Mouse (Mus musculus): ENCODE measurements around the gene Ppig.
"Not testable (repeated sequence)": the region's sequence is repeated elsewhere in the genome, so short reads cannot be mapped to it uniquely, and the experiment has no call there.

Gene Ppig

DNA sequence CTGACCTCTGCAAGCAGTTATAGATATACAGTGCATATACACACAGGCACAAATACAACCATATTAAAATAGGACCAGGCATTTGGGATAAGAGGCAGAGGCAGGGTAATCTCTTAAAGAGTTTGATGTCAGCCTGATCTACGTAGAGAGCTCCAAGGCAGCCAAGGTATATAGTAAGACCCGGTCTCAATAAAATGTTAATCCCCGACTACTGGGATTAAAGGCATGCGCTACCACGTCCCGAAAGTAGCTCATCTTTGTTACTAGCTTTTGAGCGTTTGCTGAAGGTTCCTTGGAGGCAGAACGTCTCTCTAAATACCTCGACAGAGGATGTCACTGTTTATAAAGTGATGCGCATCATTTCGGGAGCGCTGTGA is at the start of gene Ppig:
Gene Ppig (plus strand): TSS at position 273 of the 377 bp plus-strand sequence.
- DNase-seq (ENCODE audit: low spot score) = peak; percentile 5

DNA sequence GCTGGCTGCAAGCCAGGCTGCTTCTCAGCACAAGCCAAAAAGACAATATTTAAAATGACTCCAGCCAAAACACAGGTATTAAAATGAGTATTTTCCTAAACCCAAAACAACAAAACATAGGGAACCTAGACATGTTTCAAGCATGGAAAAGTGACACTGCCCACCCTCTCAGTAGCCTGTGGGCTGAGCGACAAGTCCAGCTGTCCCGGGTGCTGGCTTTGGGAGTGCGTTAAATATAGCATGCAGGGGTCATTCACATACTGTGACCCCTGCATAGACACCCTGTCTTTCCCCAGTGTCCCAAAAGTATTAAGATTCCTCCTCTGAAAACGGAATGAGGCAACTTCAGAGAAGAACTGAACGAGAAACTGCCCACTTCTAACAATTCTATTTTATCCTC is 48.6 kb upstream of the Ppig start:
- no peak for DNase-seq (ENCODE audit: low spot score)

DNA sequence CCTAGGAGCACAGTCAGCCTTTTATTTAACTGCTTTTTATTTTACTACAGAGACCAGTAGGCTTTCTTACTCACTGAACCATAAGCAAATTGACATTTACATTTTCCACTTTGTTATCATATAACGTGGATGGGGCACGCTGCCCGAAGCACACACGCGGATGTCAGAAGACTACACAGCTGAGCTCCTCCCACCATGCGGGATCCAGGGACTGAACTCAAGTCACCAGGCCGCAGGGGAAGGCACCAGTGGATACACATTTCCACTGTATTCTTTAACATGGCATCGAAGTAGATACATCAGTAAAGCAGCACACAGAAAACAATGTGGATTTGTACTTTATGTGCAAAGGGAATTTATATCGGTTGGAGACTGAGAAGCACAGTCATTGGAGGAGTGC is 47.1 kb upstream of the Ppig start:
- no peak for DNase-seq (ENCODE audit: low spot score)

DNA sequence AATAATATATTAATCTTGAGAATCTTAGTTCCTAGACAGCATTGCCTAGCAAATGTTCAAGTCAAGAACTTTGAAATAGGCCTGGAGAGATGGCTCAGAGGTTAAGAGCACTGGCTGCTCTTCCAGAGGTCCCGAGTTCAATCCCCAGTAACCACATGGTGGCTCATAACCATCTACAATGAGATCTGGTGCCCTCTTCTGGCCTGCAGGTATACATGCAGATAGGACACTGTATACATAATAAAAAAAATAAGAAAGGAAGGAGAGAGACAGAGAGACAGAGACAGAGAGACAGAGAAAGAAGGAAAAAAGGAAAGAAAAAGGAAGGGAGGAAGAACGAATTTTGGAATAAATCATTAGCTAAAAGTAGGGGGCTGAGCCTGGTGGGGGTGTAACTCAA is 45.6 kb upstream of the Ppig start:
- no peak for DNase-seq (ENCODE audit: low spot score)

DNA sequence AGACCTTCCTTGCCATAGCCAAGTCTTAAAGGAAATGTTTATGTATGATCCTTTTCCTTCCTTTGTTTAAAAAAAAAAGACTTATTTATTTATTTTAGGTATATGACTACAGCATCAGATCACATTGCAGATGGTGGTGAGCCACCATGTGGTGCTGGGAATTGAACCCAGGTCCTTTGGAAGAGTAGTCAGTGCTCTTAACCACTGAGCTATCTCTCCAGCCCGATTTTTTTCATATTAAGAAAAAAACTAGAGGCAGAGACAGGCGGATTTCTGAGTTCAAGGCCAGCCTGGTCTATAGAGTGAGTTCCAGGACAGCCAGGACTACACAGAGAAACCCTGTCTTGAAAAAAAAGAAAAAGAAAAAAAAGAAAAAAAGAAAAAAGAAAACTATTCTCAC is 45.1 kb upstream of the Ppig start:
- DNase-seq (ENCODE audit: low spot score) = not testable (repeated sequence)

DNA sequence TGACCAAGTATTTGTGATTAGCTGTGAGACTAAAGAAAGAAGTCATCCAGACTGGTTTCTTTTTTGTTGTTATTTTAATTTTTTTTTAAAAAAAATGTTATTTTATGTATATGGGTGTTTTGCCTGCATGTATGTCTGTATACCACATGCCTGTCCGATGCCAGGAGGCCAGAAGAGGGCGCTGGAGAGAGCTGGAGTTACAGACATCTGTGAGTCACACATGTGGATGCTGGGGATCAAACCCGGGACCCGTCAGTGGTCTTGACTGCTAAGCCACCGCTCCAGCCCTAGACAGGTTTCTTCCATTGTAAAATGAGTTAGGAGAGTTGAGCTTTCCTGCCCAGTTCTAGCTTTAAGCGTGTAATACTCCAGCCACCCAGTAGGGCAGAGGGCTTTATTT is 42.4 kb upstream of the Ppig start:
- DNase-seq (ENCODE audit: low spot score) = no peak

DNA sequence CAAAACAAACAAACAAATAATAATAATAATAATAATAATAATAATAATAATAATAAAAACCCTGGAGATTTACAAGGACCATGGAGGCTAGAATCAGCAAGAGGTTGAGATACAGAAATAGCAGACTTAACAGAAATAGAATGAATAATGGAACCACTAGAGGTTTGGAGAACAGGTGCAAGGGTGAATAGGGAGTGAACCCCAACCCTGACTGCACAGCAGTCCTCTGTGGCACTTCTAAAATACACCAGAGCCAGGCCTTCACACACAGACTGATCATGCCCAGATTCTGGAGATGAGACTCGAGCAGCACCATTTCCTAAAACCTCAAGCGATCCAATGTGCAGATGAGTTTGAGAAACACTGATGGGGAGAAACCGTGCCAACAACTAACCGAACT is 40.4 kb upstream of the Ppig start:
- no peak for DNase-seq (ENCODE audit: low spot score)

DNA sequence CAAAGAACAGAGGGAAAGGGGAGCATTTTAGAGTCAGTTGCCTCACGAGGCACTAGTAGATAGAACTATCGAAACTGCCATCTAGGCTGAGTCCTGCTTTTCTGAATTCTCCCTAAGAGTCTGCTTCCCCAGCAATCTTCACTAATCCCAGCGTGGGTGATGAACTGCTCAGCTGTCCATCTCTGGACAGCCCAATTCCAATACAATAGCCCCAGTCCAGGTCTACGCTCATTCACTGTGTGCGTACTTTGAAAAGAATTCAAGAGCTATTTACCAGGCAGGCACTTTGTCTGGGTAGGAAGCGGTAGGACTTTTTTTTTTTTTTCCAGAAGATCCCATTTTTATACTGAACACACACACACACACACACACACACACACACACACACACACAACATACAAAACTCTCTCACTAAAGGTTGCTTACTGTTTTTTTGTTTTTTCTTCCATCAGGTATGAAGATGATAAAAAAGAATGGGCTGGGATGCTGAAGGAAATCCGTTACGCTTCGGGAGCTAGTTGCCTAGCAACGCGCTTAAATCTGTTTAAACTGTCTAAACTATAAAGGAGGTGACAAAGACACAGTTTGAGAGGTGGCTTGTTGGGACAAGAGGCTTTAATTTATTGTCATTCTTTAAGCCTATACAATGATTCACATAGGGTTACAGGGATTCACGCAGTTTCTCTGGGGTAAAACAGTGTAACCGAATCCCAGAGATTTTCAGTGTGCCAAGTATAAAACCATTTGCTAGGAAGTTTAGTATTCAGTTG is 39.1 kb upstream of the Ppig start:
- no peak for DNase-seq (ENCODE audit: low spot score)

DNA sequence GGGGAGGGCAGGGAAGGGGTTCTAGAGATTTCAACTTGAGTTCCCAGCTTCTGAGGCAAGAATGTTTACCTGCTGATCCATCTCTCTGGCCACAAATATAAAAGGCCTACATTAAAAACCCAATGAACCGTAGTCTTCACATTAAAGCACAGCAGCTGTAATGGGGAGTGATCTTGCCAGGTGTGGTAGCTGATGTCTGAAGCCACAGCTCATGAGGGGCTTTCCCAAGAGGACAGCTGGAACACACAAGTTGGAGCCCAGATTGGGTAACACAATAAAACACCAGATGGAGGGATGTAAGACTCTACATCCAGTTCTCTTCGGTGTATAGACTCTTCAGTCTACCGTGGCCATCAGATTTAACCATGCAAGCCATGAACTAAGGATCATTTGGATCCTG is 37.9 kb upstream of the Ppig start:
- no peak for DNase-seq (ENCODE audit: low spot score)

DNA sequence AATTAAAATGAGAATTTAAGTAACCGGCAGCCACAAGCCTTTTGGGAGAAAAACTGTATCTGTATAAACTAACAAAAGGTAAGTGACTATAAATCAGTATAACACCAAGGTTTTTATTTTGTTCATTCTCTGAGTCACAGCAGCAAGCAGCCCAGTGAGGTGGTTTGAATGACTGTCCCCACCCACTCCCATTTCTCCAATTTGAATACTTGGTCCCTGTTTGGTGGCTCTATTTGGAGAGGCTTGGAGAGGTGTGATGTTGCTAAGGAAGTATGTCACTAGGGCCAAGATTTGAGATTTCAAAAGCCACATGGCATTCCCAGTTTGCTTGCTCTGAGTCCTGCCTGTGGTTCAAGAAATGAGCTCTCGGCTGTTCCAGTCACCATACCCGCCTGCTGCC is 32.1 kb upstream of the Ppig start:
- DNase-seq (ENCODE audit: low spot score) = no peak

DNA sequence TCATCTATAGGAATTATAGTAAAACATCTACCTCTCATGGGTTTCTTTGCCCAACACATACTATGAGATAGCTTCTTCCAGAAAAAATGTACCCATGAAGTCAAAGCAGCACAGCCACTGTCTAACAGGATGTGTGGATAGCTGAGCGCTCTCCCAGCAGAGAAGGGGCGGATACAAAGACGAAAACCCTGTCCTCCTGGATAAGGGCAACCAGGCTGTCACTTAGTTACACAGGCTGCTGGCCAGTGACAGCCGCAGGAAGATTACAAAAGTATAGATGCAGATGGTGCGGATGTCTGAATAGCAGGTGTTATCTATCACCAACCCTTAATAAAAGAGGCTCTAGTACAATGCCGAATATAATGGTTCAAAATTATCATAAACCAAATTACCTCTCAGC is 31.5 kb upstream of the Ppig start:
- DNase-seq (ENCODE audit: low spot score) = no peak

DNA sequence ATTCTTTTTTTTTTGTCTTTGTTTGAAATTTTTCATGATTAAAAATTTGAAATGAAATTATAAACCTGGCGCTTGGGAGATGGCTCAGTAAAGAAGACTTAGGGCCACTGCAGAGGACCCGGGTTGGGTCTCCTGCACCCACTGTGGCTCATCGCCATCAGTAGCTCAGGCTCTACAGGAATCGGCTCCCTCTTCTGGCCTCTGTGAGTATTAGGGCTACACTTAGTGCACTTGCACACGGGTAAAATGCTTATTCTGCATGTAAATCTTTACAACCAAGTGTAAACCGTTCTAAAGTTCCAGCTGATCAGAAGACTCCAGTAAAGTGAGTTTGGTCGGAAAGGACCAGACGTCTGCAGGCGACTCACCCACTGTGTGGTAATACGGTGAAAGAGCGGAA is 28.8 kb upstream of the Ppig start:
- no peak for DNase-seq (ENCODE audit: low spot score)

DNA sequence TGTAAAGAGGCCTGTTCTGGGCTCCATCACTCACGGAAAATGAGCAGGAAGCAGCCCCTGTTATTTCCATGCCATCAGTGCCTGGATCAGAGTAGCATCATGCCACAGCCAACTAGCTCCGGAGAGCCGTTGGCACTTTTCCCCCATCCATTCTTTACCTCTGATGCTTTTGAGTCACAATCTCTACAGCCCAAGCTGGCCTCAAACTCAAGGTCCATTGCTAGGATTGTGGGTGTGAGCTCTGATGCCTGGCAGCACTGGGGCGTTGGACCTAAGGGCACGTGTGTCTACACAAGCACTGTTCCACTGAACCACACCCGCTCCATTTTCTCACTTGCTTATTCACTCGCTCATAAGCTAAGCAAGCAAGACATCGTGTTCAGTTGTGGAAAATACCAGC is 21.9 kb upstream of the Ppig start:
- DNase-seq (ENCODE audit: low spot score) = no peak

DNA sequence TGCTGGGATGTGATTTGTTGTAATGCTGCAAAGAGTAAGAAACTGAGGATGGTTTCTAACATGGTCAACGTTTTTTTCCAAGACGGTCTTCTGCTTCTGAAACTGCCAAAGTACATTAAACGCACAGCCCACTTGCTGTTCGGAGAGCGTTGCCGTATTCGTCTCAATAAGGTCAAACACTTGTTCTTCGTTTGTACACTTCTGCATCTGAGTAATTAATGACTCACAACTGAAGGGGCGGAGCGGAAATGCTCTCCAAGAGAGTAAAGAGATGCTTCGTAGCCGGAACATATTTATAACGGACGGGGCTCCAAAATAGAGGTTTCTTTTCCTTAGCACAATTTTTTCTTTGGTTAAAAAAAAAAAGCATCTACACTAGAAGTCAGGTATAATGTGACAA is 10.2 kb upstream of the Ppig start:
- DNase-seq (ENCODE audit: low spot score) = no peak

DNA sequence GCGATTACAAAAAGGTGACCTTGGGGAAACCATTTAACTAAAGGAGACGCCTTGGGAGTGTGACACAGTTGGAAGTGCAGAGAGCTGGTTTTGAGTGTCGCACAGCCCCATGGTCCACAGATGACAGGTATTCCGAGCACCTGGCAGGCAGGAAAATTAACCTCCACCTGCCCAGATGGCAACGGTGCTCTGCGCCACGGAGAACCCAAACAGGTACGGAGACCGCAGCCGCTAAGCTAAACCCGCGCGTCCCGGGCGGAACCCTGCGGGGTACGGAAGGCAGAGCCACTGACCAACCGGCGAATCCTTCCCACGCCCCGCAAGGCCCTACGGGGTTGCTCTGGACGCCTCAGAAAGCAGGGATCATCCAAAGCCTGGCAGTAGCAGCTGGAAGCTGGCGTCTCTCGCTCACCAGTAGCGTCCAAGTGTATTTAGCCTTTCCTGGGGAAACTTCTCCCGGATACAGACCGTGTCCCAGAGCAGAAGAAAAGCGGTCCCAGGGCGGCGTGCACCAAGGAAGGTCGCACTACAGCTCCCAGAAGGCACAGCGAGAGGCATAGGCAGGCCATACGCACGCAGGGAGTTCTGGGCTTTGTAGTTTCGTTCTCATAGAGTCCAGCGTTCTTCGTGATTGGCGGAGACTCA is 9.2 kb upstream of the Ppig start, which contains the start of gene Fastkd1:
Gene Fastkd1 (minus strand): TSS at position 536 of the 645 bp plus-strand sequence.
- DNase-seq (ENCODE audit: low spot score) = peak; percentile 57

DNA sequence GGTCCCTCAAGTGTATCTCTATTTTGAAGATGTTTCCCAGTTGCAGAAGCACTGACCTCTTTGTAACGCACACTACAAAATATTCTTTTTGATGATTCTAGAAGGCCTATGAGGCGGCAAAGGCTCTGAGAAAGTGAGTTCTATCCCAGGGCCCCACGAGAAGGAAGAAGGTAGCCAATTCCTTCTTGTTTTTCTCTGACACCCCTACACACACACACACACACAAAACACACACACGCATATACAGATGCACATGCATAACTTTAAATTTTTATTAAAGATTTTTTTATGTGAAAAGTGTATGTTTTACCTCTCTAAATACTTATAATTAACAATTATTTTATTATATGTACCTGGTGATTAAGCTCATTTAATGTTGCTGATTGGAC is 8.7 kb upstream of the Ppig start:
- no peak for DNase-seq (ENCODE audit: low spot score)

DNA sequence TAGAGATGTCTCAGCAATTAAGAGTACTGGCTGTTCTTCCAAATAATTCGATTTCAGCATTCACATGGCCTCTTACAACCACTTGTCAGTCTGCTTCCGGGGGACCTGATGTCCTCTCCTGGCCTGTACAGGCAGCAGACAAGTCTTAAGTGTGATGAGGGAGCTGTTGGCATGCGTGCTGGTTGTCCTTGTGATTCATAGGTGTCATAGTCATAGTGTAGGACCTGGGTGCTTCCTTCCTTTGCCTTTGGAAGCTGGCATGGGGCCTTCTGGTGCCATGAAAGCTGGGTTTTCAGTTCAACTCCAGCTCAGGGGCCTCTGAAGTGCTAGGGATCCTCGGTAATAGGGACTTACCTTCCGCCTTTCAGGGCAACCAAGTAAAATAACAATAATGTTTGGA is 8.2 kb upstream of the Ppig start:
- DNase-seq (ENCODE audit: low spot score) = no peak

DNA sequence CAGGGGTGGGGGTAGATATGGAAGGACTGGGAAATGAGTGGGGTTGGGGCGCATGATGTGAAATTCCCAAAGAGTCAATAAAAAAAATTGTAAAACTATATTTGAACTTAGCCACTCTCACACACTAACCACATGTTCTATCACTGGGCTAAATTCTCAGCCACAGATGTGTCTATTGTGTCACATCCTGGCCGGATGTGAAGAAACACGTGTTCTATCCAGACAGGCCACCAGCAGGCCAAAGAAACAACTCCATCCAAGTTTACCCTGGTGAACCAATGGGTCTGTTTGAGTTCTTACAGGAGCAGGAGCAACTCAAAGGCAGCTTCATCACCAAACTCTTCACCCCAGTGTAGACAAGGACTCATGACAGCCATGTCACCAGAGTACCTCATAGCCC is 5.9 kb upstream of the Ppig start:
- DNase-seq (ENCODE audit: low spot score) = no peak

DNA sequence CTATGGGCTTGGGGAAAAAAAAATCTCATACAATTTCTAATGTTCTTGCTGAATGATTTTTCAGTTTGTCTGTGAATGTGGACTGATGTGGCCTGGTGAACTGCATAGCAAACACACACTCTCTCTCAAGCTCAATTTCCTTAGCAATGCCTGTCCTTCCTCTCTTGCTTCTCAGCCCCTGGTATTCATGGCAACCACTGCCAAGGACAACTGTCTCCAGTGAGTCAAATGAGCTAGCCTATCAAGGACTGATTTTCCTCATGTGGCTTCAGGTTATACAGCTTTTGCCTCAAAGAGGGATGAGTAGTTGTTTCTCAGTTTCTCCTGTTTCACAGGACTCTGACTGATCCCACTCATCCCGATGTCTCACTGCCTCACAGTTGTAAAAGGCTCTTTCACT is 3.2 kb upstream of the Ppig start:
- DNase-seq (ENCODE audit: low spot score) = no peak

DNA sequence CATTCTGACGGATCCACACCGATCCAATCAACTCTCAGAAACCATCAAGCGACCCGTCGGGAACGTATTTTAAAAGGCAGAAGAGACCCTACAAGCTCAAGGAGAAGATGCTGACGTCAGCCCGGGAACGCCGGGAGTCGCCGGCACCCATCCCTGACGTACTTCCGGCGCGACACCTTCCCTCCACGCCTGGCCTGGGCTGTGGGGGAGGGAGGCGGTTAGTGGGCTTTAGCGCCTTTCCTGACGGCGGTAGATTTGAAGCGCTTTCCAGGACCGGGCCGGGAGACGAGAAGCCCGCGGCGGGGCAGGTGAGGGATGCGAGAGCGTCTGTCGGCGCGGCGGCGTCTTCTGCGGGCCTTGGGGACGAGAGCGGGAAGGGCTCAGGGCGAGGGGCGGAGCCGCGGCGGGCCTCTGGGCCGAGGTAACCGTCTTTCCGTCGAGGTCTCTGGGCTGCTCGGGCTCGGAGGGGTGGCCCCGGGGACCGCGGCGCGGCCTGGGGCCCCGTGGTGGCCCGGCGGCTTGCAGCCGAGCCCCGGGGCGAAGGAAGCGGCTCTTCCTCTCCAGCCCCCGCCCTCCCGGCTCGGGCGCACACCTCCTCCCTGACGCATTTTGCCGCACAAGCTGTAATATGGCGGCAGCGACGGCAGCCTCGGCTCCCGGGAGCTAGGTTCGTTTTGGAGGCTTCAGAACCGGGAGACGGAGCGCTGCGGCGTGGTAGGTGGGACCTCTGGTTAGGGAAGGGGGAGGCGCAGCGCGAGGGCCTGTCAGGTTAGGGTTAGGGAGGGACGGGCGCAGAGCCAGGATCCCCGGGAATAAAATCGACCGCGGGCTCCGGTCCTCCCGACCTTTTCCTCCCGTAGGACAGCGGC is 539 bp downstream of the Ppig start:
- DNase-seq (ENCODE audit: low spot score) = peak; percentile 91

DNA sequence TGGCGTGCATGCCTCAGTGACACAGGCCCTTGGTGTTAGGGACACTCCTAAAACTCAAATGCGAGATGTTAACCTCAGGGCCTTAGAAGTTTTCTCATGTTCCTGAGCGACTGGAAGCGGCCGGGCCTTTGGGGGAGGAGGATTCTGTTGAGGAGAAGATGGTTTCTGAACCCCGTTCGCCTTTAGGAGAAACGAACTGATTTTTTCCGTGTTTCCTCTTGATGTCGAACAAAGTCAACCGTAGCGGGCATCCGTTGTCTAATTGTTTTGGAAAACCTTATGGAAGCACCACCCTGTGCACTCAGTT is 1.1 kb downstream of the Ppig start:
- no peak for DNase-seq (ENCODE audit: low spot score)

DNA sequence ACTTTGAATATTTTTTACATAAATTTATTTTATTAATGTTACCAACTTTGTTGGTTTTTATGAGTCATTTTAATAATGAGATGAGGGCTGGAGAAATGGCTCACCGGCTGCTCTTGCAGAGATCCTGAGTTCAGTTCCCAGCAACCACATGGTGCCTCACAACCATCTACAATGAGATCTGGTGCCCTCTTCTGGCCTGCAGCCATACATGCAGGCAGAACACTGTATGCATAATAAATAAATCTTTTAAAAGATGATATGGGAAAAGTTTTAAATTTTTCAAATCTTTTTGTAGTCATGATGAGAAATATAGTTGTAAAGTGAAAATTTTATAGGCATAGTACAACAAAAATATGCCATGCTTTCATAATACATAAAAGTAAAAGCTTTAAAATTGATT is 22.7 kb downstream of the Ppig start:
- no peak for DNase-seq (ENCODE audit: low spot score)

DNA sequence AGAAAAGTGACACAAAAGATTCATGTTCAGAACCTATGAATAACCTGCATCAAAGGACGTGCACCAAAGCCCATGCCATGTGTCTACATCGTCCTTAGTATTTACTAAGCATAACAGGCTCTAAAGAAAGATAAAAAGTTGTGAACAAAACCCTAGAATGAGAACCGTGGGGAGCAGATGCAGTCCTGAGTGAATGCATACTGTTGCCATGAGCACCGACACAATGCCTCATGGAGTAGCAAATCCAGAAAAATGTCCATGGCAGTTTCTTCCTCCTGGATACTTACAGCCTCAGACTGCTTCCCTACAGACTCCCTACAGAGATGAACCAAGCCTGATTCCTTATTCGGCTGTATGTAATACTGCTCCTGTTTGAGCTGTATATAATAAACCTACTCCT is 38.6 kb downstream of the Ppig start:
- DNase-seq (ENCODE audit: low spot score) = no peak
